Mouse (Mus musculus) ovary, postnatal 10 days (tissue): ENCODE results near the gene Dgkq.

Experiments
- DNase-seq: peaks from one replicate; pipeline ENCODE4 v3.0.0; 2022; ENCODE audit warnings: low spot score

The Dgkq gene

DNA sequence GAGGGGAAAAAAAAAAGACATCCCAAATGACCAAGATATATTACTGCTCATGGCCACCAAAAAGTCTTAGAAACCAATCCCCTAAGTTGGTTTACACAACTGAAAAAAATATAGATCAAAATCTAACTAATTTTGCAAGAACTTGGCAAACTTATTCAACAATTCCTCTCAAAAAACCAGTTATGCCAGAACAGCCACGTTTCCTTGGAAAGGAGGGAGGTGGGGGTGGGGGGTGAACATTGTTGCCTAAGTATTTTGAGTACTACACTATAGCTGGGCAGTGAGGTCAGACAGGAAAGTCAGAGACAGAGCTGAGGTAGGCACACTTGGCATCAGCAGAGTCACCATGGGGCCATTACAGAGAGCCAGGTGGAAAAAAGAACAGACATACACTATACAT lies 69.5 kb downstream of the Dgkq start:
- DNase-seq: no peak
